Mouse (Mus musculus) gastrocnemius, postnatal 25 days (tissue): ENCODE data around the gene Dydc2. TPM values are rescaled to one million over a fixed set of nuclear protein-coding genes. Genes with fewer than 3 reads are reported as not detected.
"Not testable (repeated sequence)": the region's sequence is repeated elsewhere in the genome, so short reads cannot be mapped to it uniquely, and the experiment has no call there.

Experiments
- DNase-seq: peaks from one replicate; pipeline ENCODE4 v3.0.0; 2022
- long read RNA-seq, 2 experiments: library from polyadenylated mRNA; stranded (forward); transcript quantifications; one replicate each; pipeline ENCODE4 v2.0.0; 2021
- total RNA-seq, 2 experiments: library from RNA; stranded (reverse); gene quantifications; 1 replicate in 1 of 2; 2 replicates in 1 of 2; pipeline ENCODE4 v1.2.3; 2021

Gene Dydc2
- total RNA-seq: not detected
- long read RNA-seq, experiment 1: 0 reads
- long read RNA-seq, experiment 2: 0 reads

GRCm38 (mm10) chr14:41069108-41069507, at the start of gene Dydc2:
Dydc2 (minus strand) TSS chr14:41069208.
- no peak for DNase-seq

- DNase-seq: no peak
Measured at GRCm38 (mm10) chr14:41116271-41116670, 47.3 kb upstream of the Dydc2 start.

DNA sequence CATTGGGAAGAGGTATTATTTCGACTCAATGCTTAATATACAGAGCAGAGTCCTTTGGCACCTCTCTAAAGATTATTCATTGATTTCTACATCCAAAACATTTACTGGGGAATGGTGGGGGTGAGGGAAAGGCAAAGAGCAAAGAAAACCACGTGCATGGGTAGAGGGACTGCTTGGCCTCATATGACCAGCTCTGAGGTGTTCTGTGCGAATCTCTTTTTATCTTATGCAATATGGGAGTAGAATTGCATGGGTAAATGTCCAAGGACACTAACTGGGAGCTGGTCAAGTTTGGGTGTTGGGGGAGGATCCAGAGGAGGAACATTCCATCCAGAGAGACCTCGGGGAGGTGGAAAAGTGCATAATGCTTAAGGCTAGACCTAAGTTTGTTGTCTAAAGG, 43.9 kb upstream of the Dydc2 start:
- no peak for DNase-seq

GRCm38 (mm10) chr14:41111031-41111668, 42.1 kb upstream of the Dydc2 start:
- no peak for DNase-seq

GRCm38 (mm10) chr14:41104853-41105444, 35.9 kb upstream of the Dydc2 start, which contains the start of gene Mat1a:
Mat1a (plus strand) TSS chr14:41105035.
- no peak for DNase-seq

GRCm38 (mm10) chr14:41102269-41102668, 33.3 kb upstream of the Dydc2 start:
- no peak for DNase-seq

DNA sequence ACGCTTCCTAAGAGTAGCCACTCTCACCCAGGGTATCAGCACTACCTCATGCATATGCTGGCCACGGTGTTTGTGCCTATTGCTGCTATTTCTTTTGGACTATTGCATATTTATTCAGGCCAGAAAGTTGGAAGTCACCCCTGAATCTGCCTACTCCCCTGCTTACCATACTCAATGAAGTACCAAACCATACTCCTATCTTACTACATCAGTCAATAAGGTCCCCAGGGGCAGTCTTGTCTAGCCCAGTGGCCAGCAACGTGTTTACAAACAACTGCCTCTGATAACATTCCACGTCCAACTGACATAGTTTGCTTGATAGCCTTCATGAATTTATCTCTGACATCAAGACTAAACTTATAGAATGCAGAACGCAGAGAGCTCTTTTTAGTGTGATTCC, 32.2 kb upstream of the Dydc2 start:
- DNase-seq: no peak

- DNase-seq: no peak
Measured at GRCm38 (mm10) chr14:41100712-41101111, 31.7 kb upstream of the Dydc2 start.

GRCm38 (mm10) chr14:41098726-41099125, 29.7 kb upstream of the Dydc2 start:
- no peak for DNase-seq

GRCm38 (mm10) chr14:41096296-41096860, 27.4 kb upstream of the Dydc2 start:
- DNase-seq: no peak

DNA sequence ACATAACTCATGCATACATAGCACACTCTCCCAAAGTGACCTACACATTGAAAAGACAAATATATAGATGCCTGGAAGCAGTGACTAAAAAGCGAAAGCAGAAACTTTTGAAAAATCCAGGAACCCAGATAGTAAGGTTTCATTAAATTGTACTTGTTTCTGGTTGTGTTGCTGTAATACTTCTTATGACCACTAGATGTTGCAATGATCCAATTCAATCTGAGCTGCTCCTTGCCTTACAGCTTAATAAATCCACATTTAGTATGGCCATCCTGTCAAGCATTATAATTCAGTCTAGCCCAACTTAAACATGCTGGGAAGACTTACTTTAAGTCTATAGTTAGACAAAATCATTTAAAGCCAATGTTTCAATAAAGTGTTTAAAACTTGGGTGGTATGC, 25.1 kb upstream of the Dydc2 start:
- no peak for DNase-seq

- DNase-seq: no peak
Measured at GRCm38 (mm10) chr14:41090777-41091176, 21.8 kb upstream of the Dydc2 start.

GRCm38 (mm10) chr14:41087509-41087908, 18.5 kb upstream of the Dydc2 start:
- DNase-seq: no peak

DNA sequence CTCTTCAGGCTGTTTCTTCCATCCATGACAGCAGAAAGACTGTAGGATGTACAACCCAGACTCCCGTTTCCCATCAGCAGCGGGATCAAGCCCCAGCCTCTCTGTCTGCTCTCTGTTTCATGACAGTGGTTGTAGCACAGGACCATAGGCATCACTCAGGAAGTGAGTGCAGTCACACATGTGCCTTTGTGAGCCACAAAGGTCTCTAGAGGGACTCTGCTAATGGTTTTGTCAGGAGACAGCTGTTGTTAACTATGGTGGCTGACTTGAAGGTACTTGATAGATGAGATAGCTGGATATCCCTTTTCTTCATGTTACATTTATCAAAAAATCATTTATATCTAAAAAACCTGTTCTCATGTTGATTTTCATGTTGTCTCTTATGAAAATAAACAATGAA, 13.4 kb upstream of the Dydc2 start:
- no peak for DNase-seq

DNA sequence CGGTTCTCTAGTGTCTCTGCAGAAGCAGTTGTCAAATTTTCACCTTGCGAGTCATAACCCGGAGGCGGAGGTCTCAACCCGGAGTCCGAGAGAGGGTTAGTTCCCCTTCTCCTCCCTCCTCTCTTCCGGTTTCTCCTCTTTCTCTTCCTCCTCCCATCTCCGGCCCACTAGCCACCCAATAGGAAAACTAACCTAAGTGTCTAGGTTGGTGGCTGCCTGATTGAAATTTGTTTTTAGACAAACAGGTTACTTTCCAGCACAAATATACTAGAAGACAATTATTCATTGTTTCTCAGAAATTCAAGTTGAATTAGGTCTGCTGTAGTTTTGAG, 3.9 kb upstream of the Dydc2 start:
- no peak for DNase-seq

DNA sequence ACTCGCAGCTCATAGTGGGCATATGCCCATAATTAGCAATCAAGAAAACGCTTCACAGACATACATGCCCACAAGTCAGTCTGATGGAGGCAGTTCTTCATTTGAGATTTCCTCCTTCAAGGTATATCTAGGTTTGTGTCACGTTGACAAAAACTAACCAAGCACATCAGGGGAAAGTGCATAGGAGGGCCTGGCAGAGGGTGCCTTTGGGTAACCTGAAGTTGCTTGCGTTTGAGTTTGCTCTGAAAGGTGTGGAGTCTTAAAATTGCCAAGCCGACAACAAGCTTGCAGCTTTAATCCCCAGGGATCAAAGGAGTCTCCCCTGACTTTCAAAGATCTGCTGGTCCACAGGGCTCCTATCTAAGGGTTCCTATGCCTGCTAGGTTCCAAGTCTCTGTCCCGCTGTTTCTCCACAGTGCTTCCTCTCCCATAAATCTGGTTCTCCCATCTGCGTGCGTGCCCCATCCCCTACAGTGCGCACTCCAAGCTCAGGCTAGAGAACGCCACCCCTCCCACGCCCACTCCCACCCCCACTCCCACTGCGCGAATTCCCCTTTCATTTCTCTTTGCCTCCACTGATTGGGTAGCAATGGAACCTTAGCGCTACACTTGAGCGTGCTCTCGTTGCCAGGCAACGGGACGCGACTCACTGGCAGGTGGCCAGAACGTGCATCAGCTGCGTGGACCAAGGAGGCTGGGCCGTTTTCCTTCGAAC, 3.4 kb upstream of the Dydc2 start, which contains the start of gene Dydc1:
TSS of gene Dydc1 (plus strand) at position 683 of the 715 bp plus-strand sequence.
- no peak for DNase-seq

GRCm38 (mm10) chr14:41070343-41070742, 1.3 kb upstream of the Dydc2 start:
- no peak for DNase-seq

DNA sequence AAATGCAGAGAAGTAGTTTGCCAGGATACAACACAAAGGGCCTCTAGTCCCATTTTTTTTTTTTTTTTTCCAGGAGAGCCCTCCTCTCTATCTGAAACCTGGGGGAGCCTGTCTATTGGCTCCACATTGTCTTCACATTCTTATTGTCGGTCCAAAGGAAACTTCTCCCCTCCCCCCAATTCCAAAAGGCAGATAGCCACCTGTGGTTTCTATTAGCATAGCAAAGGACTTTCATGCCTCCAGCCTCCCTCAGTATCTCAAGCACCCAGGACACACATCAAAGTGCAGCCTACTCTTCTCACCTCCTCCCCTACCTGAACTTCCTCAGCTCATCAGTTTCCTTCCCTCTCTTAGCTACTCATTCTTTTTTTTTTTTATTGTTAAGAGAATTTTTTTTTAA, 2.6 kb downstream of the Dydc2 start:
- DNase-seq: no peak

DNA sequence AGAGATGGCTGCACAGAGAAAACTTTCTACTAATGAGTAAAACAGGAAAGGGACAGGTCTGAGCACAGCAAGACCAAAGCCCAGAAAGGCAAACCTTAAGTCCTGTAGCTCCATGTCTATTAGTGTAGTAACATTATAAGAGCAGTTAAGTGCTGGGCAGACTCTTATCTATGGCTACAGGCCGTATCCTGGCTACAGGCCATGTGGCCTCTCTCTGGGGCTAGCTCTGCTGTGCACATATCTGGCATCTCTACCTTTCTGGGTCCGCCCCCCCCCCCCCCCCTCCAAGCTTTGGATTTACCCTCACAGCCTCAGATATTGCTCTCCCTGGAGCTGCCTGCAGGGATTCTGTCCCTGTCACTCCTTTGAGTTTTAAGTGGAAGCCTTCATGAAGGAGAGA, 3.8 kb downstream of the Dydc2 start:
- DNase-seq: no peak

- not testable (repeated sequence) for DNase-seq
Measured at GRCm38 (mm10) chr14:41053190-41053589, 15.8 kb downstream of the Dydc2 start.

DNA sequence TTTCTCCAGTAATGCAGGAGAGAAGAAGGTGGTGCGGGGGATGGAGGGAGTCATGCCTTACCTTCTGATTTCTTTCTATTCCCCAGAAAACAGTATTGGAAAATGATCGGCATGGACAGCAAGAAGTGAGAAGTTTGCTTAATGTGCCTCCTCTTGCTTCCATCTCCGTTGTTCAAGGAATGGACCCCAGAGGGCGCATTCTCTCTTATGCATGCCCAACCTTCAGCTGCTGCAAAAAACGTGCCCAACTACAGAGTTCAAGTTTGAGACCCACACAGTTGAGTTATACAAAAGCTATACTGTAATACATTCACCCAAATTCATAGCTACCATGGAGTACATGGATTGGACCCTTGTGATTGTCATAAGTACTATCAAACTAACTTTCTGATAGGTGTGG, 16.5 kb downstream of the Dydc2 start:
- no peak for DNase-seq

DNA sequence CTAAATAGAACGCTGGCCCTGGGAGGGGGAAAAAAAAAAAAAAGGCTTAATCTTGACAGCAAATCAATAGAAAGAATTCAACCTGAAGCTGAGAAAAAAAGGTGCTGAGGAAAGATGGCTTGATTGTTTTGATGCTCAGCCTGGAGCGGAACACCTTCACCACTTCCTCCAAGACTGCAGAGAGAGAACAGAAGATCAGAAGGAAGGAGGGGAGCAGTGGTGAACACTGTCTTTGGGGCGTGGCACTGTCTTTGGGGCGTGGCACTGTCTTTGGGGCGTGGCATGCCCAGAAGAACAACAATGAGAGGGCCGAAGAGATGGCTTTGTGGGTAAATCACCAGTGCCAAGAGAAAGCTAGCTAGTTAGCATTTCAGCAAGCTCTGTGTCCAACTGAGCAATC, 18.5 kb downstream of the Dydc2 start:
- DNase-seq: no peak

- no peak for DNase-seq
Measured at GRCm38 (mm10) chr14:41047402-41047801, 21.6 kb downstream of the Dydc2 start.
